Mouse (Mus musculus) megakaryocyte, adult 5-6 weeks (primary cell): ENCODE measurements around the gene Pdcd1lg2. TPM values are rescaled to one million over a fixed set of nuclear protein-coding genes. Genes with fewer than 3 reads are reported as not detected.
A peak's percentile ranks its signal among the peaks of the same experiment; 100 is the strongest.
"Not testable (repeated sequence)": the region's sequence is repeated elsewhere in the genome, so short reads cannot be mapped to it uniquely, and the experiment has no call there.

Source experiments
- ATAC-seq: 2 replicates; pipeline ENCODE4 v1.8.0; 2016; ENCODE audit warnings: mild to moderate bottlenecking, inconsistent platforms; ENCODE audit not compliant: poor library complexity, severe bottlenecking
- total RNA-seq, 2 experiments: library from RNA; stranded (forward) in 1 of 2; stranded (reverse) in 1 of 2; fragments of 153-499, 151-499 nt in 1 of 2; fragments of 221-1000, 200-1000 nt in 1 of 2; gene quantifications; 2 replicates each; pipeline versions ENCODE4 v1.2.3 to v1.2.4; 2015 to 2017

Gene Pdcd1lg2
- total RNA-seq, 2 experiments from 2014 or later = 0.44 TPM; not detected in 1

GRCm38 (mm10) chr19:29379839-29380603 is 30.7 kb upstream of the Pdcd1lg2 start:
- no peak for ATAC-seq

DNA sequence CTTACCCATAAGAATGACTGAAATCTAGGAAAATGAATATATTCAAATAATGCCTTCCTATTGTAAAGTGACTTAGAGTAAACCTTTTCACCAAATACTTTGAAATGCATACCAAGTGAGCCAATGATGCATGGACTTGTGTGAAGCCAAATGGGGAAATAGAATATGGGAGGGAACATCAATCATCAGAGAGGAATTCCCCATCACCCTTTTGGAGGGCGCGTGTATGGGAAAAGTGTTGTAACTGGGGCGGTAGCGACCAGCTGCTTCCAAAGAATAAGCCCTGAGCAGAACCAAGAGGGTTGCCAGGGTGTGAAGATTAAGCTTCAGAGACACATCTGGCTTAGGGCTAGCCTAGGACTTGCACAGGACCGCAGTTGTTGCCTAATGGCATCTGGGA is 27.4 kb upstream of the Pdcd1lg2 start:
- no peak for ATAC-seq

DNA sequence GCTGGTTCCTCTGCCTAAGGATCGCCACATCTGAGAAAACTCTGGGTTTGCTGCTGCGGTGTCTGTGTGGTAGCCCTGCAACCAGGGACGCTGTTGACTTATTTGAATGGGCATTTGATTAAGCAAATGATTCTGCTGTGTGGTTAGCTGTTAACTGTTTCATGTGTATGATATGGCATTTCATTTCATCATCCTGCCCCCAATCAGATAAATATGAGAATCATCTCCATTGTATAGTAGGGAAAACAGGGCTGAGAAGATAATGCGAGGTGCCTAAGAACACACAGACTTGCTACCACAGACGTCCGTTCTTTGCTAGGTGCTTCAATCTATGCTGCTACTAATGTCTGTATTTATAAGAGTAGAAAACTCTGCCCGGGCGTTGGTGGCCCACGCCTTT is 26.3 kb upstream of the Pdcd1lg2 start:
- ATAC-seq = 0 out of 2 replicates have a peak, but pooled peaks have one; percentile 13

DNA sequence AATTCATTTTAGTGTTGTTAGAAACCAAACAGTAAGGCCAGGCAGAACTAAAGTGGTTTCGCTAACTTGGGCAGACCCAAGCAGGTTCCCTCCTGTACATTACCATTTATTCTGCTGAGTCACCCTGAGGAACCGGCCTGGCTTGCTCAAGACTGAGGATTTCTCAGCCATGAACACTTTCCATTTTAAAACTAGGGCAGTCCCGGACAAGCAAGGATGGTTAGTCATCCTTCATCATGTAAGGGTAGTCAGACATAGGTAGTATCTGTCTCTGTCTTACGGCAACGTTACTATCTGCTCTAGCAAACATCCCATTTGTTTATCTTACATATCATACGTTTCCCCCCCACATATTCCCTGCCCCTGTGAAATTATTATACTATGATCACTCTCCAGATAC is 25.7 kb upstream of the Pdcd1lg2 start:
- peak; percentile 87 for ATAC-seq

GRCm38 (mm10) chr19:29385822-29386221 is 24.9 kb upstream of the Pdcd1lg2 start:
- ATAC-seq = no peak

GRCm38 (mm10) chr19:29388818-29389217 is 21.9 kb upstream of the Pdcd1lg2 start:
- no peak for ATAC-seq

GRCm38 (mm10) chr19:29390483-29390882 is 20.2 kb upstream of the Pdcd1lg2 start:
- ATAC-seq = no peak

DNA sequence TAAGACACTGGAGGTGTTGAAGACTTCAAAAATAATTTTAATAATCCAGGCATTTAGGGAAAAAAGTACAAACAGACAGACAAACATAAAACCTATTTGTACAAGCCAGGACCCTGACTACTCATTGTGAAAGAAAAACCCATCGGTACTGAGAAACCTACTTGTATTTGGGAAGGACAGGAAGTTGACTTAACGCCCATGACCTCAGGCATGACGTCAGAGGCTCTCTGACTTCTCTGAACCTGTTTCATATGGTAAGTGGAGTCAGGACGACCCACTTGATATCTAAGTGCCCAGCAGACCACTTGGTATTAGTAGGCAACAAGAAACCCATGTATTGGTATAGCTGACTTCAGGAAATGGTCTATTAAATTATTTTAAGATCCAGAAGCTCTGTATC is 19.4 kb upstream of the Pdcd1lg2 start:
- no peak for ATAC-seq

GRCm38 (mm10) chr19:29393333-29393732 is 17.4 kb upstream of the Pdcd1lg2 start:
- no peak for ATAC-seq

DNA sequence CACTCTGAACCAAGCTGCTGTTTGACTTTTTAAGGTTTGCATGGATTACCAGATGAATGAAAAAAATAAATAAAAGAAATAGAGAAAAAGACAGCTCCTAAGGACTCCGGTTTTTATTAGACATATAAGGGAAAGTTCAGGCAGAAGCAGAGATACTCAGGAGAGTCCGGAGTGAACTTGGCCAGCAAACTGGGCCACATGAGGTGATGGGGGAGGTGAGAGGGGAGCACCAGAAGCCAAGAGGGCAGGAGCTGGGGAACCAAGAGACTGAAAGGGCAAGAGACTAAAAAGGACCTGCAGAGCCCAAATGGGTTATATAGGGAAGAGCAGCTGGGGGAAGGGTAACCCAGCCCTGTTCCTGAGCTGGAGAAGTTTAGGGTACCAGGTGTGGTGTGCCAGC is 16.0 kb upstream of the Pdcd1lg2 start:
- no peak for ATAC-seq

DNA sequence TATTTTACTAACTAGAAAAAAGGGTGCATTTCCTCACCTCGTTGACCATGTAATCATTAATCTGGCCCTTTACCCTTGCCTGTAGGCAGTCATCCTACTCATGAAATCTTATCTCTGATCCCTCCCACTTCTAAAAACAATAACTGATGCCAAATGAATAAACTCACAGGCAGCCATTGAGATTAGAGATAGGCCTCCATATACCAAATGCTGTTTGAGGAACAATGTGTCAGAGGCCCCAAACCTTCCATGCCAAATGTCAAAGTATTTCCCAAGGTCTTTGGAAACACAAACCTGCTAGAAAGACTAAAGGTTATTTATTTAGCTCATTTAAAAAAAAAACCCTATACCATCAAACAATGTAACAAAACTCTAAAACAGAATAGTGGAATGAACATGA is 14.4 kb upstream of the Pdcd1lg2 start:
- no peak for ATAC-seq

- ATAC-seq = peak; percentile 56
These were observed 10.9 kb upstream of the Pdcd1lg2 start for GRCm38 (mm10) chr19:29399786-29400185.

DNA sequence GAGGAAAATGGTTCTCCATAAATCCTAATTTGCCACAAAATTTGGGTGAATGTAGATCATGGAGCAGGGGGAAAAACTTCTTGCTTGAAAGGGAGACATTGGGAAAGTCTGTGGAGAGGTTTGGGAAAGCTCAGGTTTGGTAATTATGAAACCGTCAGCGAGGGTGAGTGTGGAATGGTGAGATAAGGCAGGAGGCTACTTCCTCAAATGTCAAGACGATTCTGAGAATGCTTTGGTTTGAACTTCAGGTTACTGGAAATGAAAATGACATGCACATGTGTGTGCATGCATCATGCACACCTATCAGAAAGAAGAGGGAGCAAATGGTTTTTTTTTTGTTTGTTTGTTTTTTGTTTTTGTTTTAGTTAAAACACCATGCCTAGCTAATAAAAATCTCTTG is 10.3 kb upstream of the Pdcd1lg2 start:
- ATAC-seq = peak; percentile 49; the same call in 1 of the 2 replicates

DNA sequence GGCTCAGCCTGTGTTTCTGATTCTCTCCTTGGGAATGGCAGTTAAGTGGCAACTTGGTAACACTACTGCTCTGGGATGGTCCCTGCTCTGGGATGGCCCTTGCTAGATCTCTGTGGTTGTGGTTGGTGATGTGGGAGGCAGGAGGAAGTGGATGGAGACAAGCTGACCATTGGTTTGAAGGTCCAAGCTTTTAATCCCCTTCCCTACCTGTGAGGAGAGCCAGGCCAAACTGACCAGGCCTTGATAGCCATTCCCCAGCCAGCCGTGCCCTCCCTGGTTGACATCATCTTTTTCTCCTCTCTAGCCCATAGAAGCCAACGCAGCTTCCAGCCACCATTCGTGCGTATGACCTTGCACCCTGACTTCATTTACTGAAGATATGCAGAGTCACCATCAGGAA is 8.1 kb upstream of the Pdcd1lg2 start:
- ATAC-seq = no peak

GRCm38 (mm10) chr19:29403251-29403650 is 7.5 kb upstream of the Pdcd1lg2 start:
- ATAC-seq = no peak

- ATAC-seq = no peak
These were observed 5.3 kb upstream of the Pdcd1lg2 start for GRCm38 (mm10) chr19:29405388-29405787.

DNA sequence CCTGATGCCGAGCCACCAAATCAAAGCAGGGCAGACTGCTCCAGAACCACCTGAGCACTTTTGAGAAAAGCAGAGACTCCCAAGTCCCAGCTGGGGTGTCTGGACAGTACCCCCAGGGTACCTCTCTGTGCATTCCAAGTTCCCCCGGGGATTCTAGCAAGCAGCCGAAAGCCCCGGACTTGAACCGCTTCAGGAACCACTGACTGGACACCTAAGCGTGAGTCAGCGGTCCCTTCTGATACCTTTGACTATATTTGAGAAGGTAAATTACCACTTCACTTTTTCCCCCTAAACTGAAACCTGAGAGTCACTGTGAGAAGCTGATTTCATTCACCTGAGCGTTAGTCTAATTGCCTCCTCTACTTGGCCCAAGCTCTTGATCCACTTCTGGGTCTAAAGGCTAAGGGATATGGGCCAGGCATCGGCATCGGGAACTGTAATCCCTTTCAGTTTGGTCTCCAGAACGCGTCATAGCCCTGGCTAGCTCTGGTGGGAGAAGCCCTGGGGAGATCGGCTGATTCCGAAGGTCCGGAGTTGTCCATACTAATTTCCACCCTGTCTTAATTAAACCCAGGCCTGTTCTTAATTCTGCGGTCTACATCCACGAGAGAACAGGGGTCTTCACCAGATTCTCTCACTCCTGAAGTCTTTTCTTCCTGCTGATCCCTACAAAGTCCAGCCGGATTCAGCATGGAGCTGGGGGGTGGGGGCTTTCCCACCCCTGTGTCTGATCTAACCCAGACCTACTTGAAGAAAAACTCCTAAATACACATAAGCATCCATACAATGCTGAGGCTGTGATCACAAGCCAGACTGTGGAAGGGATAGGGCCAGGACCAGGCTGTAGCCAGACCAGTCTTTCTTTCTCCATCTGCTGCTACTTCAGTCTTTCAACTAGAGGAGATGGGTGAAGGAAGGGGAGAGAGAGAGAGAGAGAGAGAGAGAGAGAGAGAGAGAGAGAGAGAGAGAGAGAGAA is 4.4 kb upstream of the Pdcd1lg2 start:
- ATAC-seq = no peak

GRCm38 (mm10) chr19:29412476-29413420 is 2.0 kb downstream of the Pdcd1lg2 start:
- no peak for ATAC-seq

GRCm38 (mm10) chr19:29414513-29414912 is 3.8 kb downstream of the Pdcd1lg2 start:
- ATAC-seq = peak; percentile 66

GRCm38 (mm10) chr19:29414917-29415316 is 4.2 kb downstream of the Pdcd1lg2 start:
- ATAC-seq = not testable (repeated sequence)
